Mouse (Mus musculus) urinary bladder, postnatal 14 days (tissue): Measurements from ENCODE around the gene Hdgfl2.
"Not testable (repeated sequence)": the region's sequence is repeated elsewhere in the genome, so short reads cannot be mapped to it uniquely, and the experiment has no call there.

ENCODE experiments used
- DNase-seq: peaks from one replicate; pipeline ENCODE4 v3.0.0; 2021; ENCODE audit warnings: low spot score

Hdgfl2 gene

DNA sequence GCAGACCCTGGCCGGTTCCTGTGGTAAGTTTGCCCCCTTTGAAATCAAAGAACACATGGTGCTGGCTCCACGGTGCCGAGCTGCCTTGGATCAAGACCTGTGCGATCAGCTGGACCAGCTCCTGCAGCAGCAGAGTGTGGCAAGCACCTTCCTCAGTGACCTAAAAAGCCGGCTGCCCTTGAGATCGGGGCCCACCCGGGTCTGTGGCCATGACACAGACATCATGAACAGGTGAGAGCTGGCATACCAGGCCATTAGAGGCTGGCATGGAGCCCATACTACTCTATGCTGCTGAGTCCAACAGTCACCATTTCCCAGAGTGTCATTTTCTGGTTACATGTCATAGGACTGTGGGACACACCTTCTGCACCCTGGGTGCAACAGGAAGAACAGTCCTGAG is 17.4 kb upstream of the Hdgfl2 start:
- DNase-seq, result no peak

DNA sequence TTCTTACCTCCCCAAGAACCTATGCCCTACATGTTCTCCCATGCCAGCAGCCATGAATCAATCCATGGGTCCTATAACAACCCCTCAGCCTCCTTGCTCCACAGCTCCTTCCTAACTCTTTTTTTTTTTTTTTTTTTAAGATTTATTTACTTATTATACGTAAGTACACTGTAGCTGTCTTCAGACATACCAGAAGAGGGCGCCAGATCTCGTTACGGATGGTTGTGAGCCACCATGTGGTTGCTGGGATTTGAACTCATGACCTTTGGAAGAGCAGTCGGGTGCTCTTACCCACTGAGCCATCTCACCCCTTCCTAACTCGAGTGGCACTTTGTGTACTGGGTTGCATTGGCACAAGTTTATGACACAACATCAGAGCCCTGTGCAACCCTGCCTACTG is 13.7 kb upstream of the Hdgfl2 start:
- DNase-seq, result not testable (repeated sequence)

DNA sequence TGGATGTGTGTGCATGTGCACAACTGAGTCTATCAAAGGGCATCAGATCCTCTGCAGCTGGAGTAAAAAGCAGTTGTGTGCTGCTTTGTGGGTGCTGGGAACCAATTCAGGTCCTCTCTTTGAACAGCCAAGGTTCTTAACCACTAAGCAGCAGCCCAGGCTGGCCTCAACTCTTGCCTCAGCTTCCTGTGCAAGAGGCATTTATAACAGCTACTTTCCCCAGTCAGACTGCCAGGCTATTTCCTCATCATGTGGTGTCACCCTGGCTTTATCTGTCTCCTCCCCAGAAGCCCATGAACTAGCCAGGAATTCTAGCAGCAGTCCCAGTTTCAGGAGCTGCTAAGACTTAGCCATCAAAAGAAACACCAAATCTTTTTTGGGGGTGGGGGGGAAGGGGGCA is 13.0 kb upstream of the Hdgfl2 start:
- no peak for DNase-seq

DNA sequence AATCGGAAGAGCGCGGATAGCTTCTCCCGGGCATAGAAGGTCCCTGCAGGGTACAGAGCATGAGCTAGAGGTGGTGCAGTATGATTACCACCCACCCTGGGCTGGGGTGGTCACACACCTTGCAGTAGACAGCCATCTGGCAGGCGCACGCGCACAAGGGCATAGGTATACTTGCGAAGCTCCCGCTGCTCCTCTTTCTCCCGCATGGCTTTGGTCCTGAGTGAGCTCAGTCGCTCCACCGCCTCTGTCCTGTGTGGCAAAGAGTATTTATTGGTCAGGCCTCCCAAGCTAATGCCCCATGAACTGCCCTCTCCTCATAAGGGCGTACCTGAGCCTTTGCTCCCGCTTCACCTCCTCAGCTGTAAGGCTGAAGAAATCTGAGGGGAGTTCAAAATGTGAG is 10.4 kb upstream of the Hdgfl2 start:
- DNase-seq, result no peak

DNA sequence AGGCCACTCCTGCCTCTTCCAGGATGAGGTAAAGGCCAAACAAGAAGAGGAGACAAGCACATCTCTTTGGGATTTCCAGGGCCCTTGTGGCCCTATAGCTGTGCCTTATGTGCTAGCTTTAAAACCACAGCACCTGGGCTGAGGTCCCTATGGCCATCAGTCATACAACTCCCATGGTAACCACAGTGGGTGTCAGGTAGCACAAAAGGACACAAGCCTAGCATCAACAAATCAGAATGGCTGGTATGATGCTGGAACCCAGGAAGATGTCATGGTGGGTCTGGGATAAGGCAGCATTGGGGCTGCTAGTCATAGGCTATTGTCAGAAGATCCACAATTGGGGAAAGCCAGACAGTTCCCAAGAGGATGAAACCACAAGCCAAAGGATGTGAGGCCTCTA is 8.3 kb upstream of the Hdgfl2 start:
- no peak for DNase-seq

DNA sequence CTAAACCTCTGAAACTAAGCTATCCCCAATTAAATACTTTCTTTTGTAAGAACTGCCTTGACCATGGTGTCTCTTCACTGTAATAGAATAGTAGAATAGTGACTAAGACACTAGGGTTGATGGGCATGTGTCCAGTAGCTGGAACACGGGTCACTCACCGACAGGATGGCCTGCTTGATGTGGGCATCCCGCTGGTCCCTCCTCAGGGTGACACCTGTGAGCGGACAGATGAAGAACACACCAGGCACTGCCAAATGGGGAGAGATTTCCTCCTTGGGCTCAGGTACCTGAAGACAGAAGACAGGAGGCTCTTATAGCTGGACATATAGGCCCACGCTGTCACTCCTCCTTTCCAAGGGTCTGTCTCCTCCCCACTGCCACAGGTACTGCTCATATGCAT is 7.2 kb upstream of the Hdgfl2 start:
- no peak for DNase-seq

DNA sequence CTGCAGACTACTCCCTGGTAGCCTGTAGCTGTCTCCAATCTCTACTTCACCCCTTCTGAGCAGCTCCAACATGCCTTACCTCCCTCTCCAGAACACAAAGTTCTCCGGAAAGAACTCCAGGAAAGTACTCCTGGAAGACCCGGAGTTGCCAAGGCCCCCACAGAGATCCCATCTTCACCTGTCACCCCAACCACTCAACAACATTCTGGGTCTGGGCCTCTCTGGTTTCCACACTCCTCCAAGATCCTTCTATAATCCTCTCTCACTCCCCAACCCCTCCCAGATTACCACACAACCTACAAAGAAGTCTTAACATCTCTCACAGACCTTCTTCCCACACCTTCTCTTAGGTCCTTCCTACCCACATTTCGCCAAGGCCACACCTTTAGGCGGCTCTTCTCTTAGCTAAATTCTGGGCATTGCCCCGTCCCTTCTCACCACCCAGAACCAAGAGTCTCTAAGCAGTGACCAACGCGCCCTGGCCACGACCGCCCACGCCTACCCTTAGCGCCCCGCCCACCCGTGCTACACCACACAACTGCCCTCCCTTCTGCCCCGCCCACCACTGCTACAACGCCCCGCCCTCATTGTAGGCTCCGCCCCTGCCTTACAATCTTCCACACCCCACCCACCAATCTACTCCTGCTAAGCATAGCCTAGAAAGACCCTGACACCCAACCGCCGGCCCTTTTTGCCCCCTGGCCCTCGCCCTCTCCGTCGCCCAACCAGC is 5.2 kb upstream of the Hdgfl2 start:
- peak; percentile 92 for DNase-seq

DNA sequence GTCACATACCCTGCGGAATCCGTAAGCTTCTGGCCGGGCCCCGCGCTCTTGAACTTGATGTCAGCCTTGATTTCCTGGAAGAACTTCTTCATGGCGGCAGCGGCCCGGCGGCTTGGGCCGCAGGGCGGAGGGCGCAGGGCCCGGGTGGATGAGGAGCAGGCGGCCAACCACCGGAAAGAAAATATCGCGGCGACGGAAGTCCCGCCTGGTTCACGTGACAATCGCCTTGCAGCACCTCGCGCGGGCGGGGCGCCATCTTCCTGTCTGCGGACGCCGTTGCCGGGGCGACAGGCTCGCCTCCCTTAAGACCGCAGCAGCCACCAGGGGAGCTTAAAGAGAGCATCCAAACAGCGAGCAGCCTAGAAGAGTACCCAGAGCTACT is 4.6 kb upstream of the Hdgfl2 start, which contains the start of gene Ubxn6:
Ubxn6 (minus strand) TSS at position 202 of the 382 bp plus-strand sequence.
- peak; percentile 98 for DNase-seq

DNA sequence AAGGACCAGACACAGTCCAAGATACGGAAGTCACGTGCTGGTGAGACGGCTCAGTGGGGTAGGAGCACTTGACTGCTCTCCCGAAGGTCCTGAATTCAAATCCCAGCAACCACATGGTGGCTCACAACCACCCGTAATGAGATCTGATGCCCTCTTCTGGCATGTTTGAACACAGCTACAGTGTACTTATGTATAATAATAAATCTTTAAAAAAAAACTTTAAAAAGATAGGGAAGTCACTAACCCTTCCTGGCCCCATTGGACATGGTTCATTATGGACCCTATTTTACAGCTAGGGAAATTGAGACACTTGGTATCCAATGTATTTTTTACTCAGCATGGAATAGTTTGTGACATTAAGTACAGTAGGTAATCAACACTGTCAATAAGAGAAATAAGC is 1.9 kb upstream of the Hdgfl2 start:
- no peak for DNase-seq

DNA sequence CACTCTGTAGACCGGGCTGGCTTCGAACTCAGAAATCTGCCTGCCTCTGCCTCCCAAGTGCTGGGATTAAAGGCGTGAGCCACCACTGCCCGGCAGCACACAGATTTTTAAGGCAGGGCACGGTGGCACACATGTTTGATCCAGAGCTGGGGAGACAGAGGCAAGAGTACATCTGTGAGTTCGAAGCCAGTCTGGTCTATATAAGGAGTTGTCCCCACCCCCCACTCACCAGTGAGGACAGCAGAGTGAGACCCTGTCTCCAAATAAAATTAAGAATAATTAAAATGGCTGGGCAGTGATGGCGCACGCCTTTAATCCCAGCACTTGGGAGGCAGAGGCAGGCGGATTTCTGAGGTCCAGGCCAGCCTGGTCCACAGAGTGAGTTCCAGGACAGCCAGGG is 1.1 kb upstream of the Hdgfl2 start:
- not testable (repeated sequence) for DNase-seq

DNA sequence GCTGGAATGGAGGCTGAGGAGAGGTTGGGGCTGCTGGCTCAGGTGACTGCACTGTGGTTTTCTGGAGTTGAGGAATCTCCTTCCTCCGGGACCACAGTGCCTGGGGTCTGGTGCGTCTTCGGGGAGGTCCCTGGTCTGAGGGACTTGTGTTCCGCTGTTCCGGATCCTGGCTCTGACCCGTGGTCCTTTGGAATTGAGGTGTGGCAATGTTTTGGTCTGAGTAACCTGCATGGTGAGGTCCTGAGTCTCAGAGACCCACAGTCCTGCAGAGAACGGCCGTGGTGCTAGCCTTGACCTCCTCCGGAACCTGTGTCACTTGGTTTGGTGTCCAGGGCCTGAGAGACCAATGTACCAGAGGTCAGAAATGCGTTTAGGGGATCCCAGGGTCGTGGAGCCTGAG is 487 bp downstream of the Hdgfl2 start:
- no peak for DNase-seq

DNA sequence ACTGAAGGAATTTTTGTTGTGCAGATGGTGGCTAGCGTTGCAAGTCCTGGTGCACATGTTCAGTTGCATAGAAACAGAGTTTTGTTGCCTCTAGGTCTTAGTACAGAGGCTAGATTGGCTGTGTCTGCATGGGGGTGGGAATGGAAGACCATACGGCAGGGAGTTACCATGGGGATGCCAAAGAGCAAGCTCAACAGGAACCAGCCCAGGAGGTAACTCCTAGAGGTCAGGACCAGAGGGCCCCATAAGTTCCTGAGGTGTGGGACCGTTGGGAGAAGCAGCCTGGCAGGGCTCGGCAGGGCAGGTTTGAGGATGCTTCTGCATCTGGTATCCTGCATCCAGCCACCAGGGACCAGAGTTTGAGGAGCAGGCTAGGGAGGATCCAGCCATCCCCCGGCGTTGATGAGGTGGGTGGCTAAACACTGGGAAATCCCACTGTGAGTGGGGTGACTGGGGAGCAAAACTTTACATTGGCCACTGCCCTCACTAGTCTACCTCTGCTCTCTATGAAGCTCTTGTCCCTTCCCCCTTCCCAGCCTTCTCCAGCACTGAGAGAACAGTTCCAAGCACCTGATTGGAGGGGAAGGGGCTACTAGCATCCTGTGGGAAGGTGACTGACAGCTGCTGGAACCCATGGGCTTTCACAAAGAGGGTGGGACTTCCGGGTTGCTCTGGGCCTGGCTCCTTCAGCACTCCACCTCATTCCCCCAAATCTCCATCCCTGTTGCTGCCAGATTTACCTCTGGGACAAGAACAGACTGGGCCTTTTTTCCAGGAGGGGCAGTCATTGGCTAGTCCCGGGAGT is 1.5 kb downstream of the Hdgfl2 start:
- DNase-seq, result no peak

DNA sequence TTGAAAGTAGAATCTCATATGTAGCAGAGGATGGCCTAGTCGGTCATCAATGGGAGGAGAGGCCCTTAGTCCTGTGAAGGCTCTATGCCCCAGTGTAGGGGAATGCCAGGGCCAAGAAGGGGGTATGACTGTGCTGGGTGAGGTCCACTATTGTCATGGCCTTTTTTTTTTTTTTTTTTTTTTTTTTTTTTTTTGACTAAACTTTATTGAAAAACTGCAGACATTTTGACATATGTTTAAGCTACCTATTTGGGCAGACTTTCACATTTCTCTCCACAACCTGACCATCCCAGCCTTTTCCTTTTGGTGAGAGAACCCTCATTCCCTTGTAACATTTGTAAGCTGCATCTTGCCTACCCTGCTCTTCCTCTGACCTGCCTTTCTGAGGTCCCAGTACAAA is 12.9 kb downstream of the Hdgfl2 start:
- no peak for DNase-seq

DNA sequence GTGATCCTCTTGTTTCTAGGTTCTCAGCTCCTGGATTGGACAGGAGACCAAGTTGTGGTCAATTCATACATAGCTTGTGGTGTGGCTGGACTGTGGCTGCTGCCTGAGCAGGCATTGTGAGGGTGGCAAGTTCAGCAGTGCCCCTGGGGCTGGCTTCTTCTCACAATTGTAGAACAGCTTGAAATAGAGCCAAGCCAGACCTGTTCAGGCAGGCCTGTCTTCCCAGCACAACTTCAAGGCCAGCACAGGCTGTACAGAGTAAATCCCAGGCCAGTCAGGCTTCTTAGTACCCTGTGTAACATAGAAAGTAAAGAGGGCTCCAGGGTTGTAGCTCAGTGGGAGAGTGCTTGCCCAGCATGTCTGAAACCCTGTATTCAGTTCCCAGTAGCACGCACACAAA is 13.4 kb downstream of the Hdgfl2 start:
- DNase-seq, result peak; percentile 64

DNA sequence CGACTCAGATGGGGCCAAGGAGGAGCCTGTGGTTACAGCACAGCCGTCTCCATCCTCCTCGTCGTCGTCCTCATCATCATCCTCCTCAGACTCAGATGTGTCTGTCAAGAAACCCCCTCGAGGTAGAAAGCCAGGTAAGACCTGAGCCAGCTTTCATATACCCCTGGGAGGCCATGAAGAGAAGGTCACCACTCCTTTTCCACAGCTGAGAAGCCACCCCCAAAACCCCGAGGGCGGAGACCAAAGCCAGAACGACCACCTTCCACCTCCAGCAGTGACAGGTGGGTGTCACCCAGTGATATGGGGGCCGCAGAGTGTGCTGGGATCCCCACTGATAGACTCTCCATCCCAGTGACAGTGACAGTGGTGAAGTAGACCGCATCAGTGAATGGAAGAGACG is 17.4 kb downstream of the Hdgfl2 start:
- DNase-seq, result no peak

DNA sequence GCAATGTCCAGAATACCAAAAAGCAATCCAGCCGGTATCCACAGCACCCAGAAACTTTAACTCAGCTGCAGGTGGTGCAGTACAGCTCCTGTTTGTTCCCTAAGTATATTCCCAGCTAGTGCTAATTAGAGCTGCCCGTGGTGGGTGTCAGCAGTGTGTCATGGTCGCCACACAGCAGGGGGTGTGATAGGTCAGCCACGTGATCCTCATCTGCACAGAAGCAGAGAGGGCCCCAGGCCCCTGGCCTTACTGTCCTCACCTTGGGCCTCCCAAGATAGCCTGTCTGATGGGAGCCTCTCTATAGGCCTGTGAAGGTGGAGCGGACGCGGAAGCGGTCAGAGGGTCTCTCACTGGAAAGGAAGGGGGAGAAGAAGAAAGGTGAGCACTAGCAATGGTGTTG is 18.7 kb downstream of the Hdgfl2 start:
- no peak for DNase-seq

DNA sequence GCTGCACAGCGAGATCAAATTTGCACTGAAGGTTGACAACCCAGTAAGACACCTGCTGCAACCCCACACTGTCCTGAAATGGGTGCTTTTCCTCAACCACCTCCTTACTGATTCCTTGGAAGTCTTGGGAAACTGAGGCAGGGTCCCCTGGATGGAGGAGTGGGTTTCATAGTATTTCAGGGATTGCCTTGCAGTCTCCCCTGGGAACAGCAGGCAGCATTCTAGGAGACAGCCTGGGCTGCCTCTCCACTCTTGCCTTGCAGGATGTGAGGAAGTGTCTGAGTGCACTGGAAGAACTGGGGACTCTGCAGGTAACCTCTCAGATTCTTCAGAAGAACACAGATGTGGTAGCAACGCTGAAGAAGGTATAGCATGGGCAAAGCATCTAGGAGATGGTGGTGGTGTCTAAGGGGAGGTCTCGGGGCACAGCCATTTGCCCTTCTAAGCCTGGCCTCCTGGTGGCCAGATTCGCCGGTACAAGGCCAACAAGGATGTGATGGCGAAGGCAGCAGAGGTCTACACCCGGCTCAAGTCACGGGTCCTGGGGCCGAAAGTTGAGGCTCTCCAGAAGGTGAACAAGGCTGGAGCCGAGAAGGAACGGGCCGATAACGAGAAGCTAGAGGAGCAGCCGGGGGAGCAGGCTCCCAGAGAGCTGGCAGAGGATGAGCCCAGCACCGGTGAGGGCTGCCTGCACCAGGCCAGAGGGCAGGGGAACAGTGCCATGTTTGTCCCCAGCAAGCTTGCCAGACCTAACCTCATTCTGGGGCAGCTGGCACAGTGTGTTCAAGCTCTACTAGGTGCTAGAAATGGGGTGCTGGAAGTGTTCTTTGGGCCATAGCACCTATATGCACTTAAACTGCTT is 19.5 kb downstream of the Hdgfl2 start:
- no peak for DNase-seq

DNA sequence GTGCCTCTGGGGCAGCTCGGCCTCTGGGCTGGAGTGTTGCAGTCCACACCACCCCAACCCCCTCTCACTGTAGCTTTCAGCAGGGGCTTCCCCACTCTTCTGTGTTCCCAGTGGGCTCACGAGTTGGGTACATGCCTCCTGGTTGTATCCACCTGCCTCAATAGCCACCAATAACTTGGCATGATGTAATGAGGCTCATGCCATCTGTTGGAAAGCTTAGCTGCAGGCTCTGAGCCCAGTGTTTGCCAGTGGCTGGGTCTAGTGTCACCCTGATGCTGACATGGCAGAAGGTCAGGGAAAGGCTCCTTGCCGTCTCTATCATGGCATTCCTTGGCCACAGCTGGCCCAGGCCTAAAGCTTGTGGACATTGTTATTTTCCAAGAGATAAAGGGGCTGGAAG is 21.4 kb downstream of the Hdgfl2 start:
- no peak for DNase-seq

DNA sequence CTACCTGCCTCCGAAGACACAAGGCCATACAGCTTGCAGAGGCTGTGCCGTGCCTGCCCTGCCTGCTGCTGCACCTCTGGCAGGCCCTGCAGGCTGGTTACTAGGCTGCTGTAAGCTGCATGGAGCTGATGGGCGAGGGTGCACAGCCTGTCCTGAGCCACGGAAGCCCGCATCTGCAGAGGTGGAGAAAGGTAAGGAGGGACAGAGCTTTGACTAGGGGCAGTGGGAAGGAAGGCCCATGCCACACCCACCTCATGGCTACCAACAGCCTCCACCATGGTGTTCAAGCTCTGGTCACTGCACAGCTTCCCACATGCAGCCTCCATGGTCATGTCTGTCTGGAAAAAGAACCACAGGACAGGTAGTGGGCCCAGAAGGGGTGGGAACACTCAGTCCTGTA is 22.7 kb downstream of the Hdgfl2 start:
- DNase-seq, result no peak

DNA sequence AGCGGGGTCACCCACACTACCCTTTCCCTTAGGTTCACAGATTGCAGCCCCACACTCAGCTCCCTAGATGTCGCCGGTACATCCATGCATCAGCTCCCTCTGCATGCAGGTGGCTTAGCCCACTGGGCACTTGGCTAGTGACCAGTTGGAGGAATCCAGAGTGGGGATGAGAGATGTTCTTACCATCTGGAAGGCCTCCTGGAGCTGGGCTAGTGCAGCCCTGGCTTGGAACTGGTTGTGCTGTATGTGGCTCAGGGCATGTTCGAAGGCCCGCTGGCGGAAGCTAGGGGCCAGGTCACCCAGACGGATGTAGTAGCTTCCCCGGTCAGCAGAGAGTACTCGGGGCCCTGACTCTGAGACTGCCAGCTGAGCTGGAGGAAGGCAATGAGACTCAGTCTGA is 23.5 kb downstream of the Hdgfl2 start:
- no peak for DNase-seq

DNA sequence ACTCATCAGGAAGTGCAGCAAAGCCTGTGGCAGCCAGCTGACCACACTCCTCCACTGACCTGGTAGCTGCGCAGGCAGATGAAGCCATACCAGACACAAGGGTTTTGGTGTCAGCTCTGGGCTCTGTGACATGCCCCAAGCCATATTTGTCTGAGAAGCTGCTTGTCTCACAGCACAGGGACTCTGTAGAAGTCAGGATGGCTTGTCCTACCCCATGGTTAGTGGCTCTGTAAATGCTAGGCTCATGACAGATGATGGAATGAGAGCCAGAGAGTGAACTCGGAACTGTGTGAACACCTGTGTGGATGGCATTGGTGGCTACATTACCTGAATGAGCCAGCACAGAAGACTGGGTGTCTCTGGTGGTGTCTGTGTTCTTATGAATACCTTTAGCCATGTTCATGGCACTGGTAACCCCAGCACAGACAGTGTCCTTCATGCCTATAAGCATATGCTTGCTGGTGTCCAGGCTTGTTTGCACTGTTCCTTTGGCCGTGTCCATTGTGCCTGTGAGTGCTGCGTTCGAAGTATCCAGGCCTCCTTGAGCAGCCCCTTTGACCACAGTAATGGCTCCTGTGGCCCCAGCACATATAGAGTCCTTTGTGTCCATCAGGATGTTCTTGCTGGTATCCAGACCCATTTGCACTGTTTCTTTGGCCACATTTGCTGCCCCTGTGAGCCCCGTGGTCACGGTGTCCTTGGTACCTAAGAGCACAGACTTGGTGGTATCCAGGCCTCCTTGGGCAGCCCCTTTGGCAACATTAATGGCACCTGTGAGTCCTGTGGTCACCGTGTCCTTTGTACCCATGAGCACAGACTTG is 24.2 kb downstream of the Hdgfl2 start:
- DNase-seq, result no peak

DNA sequence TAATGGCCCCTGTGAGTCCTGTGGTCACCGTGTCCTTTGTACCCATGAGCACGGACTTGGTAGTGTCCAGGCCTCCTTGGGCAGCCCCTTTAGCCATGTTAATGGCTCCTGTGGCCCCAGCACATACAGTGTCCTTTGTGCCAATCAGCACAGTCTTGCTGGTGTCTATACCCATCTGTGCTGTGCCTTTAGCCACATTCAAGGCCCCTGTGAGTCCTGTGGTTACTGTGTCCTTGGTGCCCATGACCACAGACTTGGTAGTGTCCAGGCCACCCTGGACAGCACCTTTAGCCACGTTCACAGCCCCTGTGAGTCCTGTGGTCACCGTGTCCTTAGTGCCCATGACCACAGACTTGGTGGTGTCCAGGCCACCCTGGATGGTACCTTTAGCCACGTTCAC is 25.4 kb downstream of the Hdgfl2 start:
- not testable (repeated sequence) for DNase-seq
